Mouse (Mus musculus): Measurements from ENCODE around the gene 4933407L21Rik. TPM values are rescaled to one million over a fixed set of nuclear protein-coding genes. Genes with fewer than 3 reads are reported as not detected.

Gene 4933407L21Rik
- total RNA-seq, 1 experiment: 0.09 TPM

DNA sequence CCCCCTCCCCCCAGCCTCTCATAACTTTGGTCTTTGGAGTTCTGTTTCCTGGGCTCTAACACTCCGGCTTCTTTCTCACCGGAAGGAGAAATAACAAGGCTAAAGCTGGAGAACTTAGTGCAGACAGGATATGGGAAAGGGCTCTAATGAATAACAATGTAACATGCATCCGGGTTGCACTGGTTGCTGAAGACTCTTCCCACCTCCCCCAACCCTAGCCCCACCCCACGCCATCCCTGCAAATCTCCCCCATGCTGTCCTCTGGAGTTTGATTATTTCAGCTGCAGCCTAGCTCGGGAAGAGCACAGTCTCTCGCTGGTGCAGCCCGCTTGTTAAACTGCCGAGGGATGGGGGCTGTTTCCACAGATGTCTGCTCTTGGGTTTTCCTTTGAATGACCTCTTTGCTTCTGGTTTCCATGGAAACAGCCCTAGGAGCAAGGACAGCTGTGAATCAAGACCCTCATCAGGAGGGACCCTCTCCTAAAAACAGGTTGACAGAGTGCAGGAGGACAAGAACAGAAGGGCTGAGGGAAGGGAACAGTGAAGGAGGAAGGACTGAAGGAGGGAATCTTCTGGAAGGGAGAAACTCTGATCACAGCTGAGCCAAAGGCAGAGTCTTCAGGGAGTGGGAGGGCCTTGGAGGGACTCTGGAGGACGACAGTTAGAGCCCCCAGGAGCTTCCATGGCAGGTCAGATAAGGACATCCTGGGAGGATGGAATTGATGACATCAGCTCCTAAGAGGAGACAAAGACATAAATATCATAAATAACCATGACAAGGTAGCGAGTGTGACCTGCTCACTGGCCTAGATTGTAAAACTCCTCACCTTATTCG, 5.6 kb downstream of the 4933407L21Rik start:
- TF ChIP-seq HCFC1 (IDR thresholded peaks at IDR 0.05; ENCODE audit: borderline replicate concordance, insufficient read depth, low read length) (no peak), CHD2 (IDR thresholded peaks at IDR 0.05; ENCODE audit: low read depth, low read length) (no peak), ZNF384 (IDR thresholded peaks at IDR 0.05; ENCODE audit: low read depth, low read length) (no peak), ZC3H11A (IDR thresholded peaks at IDR 0.05; ENCODE audit: borderline replicate concordance, low read depth, low read length) (no peak), MAFK (IDR thresholded peaks at IDR 0.05; ENCODE audit: insufficient read depth, low read depth, low read length) (no peak)
- Histone ChIP-seq H3K36me3 (ENCODE audit: control insufficient read depth, insufficient read depth, low read length, poor library complexity, severe bottlenecking) (no peaks in the 10 kb centered on the region), H3K4me1 (ENCODE audit: control insufficient read depth in 2 of 2, insufficient read depth in 2 of 2, low read length in 2 of 2, poor library complexity in 1 of 2) (no peaks in the 10 kb centered on the region), H3K9me3 (ENCODE audit: control insufficient read depth, insufficient read depth, low read depth, low read length) (no peaks in the 10 kb centered on the region), H3K4me3 (ENCODE audit: insufficient read depth in 1 of 2, low read depth in 1 of 2, low read length in 2 of 2, poor library complexity in 1 of 2, severe bottlenecking in 1 of 2) (no peak overlapping the region), H3K27ac (ENCODE audit: insufficient read depth, low read depth, low read length, poor library complexity, severe bottlenecking) (no peak overlapping the region), H3K9ac (ENCODE audit: insufficient read depth, low read depth, low read length, poor library complexity, severe bottlenecking) (no peak overlapping the region)
- no peak for DNase-seq (ENCODE audit: low read depth, low spot score)
- in situ Hi-C loops (cut with MboI; ENCODE audit: low sequenced_read_pairs in 2 of 2, unreplicated experiment in 2 of 2): no loop called here

DNA sequence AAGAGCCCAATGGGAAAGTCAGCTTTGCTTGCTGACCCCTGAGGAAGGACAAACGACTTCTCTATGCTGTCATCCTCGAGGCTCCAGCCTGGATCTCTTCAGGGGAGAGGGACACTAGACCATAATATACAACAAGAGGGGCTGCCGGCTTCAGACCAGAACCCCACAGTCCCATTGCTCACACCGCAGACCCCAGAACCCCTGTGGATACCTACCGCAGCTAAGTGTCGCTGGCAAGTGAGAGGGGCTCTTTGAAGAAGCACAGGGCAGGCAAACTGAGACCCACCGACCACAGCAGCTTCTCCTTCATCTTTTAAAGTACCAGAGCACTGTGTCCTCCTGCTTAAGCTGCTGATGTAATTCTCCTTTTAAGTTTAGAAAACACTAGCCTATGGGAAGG, 6.3 kb downstream of the 4933407L21Rik start:
- H3K4me1 ChIP-seq (ENCODE audit: control insufficient read depth in 2 of 2, insufficient read depth in 2 of 2, low read length in 2 of 2, poor library complexity in 1 of 2): no peaks in the 10 kb centered on the region
- H3K9me3 ChIP-seq (ENCODE audit: control insufficient read depth, insufficient read depth, low read depth, low read length): no peaks in the 10 kb centered on the region
- no peak overlapping the region for H3K4me3 ChIP-seq (ENCODE audit: insufficient read depth in 1 of 2, low read depth in 1 of 2, low read length in 2 of 2, poor library complexity in 1 of 2, severe bottlenecking in 1 of 2)
- no peak overlapping the region for H3K9ac ChIP-seq (ENCODE audit: insufficient read depth, low read depth, low read length, poor library complexity, severe bottlenecking)
- TF ChIP-seq ZNF384 (IDR thresholded peaks at IDR 0.05; ENCODE audit: low read depth, low read length) (no peak), MAFK (IDR thresholded peaks at IDR 0.05; ENCODE audit: insufficient read depth, low read depth, low read length) (no peak), ZC3H11A (IDR thresholded peaks at IDR 0.05; ENCODE audit: borderline replicate concordance, low read depth, low read length) (no peak), CHD2 (IDR thresholded peaks at IDR 0.05; ENCODE audit: low read depth, low read length) (no peak), HCFC1 (IDR thresholded peaks at IDR 0.05; ENCODE audit: borderline replicate concordance, insufficient read depth, low read length) (no peak)
- no peaks in the 10 kb centered on the region for H3K36me3 ChIP-seq (ENCODE audit: control insufficient read depth, insufficient read depth, low read length, poor library complexity, severe bottlenecking)
- in situ Hi-C loops (cut with MboI; ENCODE audit: low sequenced_read_pairs in 2 of 2, unreplicated experiment in 2 of 2): no loop called here
- no peak overlapping the region for H3K27ac ChIP-seq (ENCODE audit: insufficient read depth, low read depth, low read length, poor library complexity, severe bottlenecking)
- no peak for DNase-seq (ENCODE audit: low read depth, low spot score)

DNA sequence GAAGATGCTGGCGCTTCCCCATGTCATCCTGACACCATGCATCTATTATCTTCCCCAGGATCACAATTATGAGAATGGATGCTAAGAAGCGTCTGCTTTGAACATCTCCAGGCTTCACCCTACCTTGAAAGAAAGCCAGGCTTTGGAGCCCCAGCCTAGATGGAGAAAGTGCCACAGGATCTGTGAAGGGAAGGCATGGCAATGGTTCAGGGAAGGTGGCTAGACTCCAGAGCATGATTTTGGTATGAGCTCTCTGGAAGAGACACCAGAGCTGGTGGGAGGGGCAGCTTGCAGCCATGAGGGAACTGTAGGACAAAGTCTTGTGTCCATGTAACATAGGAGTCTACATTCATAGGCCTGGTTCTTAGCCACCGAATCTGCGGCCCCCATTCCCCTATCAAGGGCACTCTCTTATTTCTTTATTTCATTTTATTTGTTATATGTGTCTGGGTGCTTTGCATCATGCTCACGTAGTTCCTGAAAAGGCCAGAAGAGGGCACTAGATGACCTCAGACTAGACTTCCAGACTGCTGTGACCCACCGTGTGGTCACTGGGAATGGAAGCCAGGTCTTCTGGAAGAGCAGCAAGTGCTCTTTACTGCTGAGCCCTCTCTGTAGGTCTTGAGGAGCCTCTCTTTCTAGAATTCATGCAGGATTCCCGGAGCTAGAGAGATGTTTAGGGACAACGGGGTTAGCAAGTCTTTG, 7.0 kb downstream of the 4933407L21Rik start:
- in situ Hi-C loops (cut with MboI; ENCODE audit: low sequenced_read_pairs in 2 of 2, unreplicated experiment in 2 of 2): no loop called here
- Histone ChIP-seq H3K27ac (ENCODE audit: insufficient read depth, low read depth, low read length, poor library complexity, severe bottlenecking) (no peak overlapping the region), H3K9me3 (ENCODE audit: control insufficient read depth, insufficient read depth, low read depth, low read length) (no peaks in the 10 kb centered on the region), H3K4me3 (ENCODE audit: insufficient read depth in 1 of 2, low read depth in 1 of 2, low read length in 2 of 2, poor library complexity in 1 of 2, severe bottlenecking in 1 of 2) (no peak overlapping the region), H3K4me1 (ENCODE audit: control insufficient read depth in 2 of 2, insufficient read depth in 2 of 2, low read length in 2 of 2, poor library complexity in 1 of 2) (no peaks in the 10 kb centered on the region), H3K36me3 (ENCODE audit: control insufficient read depth, insufficient read depth, low read length, poor library complexity, severe bottlenecking) (no peaks in the 10 kb centered on the region), H3K9ac (ENCODE audit: insufficient read depth, low read depth, low read length, poor library complexity, severe bottlenecking) (no peak overlapping the region)
- TF ChIP-seq HCFC1 (IDR thresholded peaks at IDR 0.05; ENCODE audit: borderline replicate concordance, insufficient read depth, low read length) (no peak), ZC3H11A (IDR thresholded peaks at IDR 0.05; ENCODE audit: borderline replicate concordance, low read depth, low read length) (peak; percentile 82), ZNF384 (IDR thresholded peaks at IDR 0.05; ENCODE audit: low read depth, low read length) (no peak)
- peak; percentile 65 for DNase-seq (ENCODE audit: low read depth, low spot score)

DNA sequence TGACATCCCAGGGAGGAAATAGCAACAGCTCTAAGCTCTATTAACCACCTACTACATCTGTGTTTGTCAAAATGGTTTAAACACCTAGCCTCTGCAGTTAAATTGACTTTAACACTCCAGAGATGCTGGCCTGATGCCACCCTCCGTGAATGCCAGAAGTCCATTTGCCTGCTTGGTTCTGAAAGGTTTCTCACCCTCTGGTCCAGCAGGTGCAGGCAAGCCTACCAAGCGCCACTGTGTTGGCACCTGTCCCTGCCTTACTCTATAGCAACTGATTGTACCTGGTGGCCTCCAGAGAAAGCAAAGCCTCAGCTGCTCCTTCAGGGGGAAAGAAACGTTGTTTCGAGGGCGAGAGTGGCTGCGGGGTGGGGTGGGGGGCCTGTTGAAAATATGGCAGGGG, 8.0 kb downstream of the 4933407L21Rik start:
- Histone ChIP-seq H3K27ac (ENCODE audit: insufficient read depth, low read depth, low read length, poor library complexity, severe bottlenecking) (no peak overlapping the region), H3K4me1 (ENCODE audit: control insufficient read depth in 2 of 2, insufficient read depth in 2 of 2, low read length in 2 of 2, poor library complexity in 1 of 2) (no peaks in the 10 kb centered on the region)
- DNase-seq (ENCODE audit: low read depth, low spot score): no peak

More for the DNA sequence above, 8.0 kb downstream of the 4933407L21Rik start:
- no peak for TF ChIP-seq HCFC1 (IDR thresholded peaks at IDR 0.05; ENCODE audit: borderline replicate concordance, insufficient read depth, low read length)
- no peak for TF ChIP-seq MAFK (IDR thresholded peaks at IDR 0.05; ENCODE audit: insufficient read depth, low read depth, low read length)
- no peak for TF ChIP-seq ZNF384 (IDR thresholded peaks at IDR 0.05; ENCODE audit: low read depth, low read length)
- TF ChIP-seq ZC3H11A (IDR thresholded peaks at IDR 0.05; ENCODE audit: borderline replicate concordance, low read depth, low read length): no peak
- no peak for TF ChIP-seq CHD2 (IDR thresholded peaks at IDR 0.05; ENCODE audit: low read depth, low read length)
- no peak overlapping the region for H3K4me3 ChIP-seq (ENCODE audit: insufficient read depth in 1 of 2, low read depth in 1 of 2, low read length in 2 of 2, poor library complexity in 1 of 2, severe bottlenecking in 1 of 2)
- H3K36me3 ChIP-seq (ENCODE audit: control insufficient read depth, insufficient read depth, low read length, poor library complexity, severe bottlenecking): no peaks in the 10 kb centered on the region
- no peak overlapping the region for H3K9ac ChIP-seq (ENCODE audit: insufficient read depth, low read depth, low read length, poor library complexity, severe bottlenecking)
- in situ Hi-C loops (cut with MboI; ENCODE audit: low sequenced_read_pairs in 2 of 2, unreplicated experiment in 2 of 2): no loop called here
- no peaks in the 10 kb centered on the region for H3K9me3 ChIP-seq (ENCODE audit: control insufficient read depth, insufficient read depth, low read depth, low read length)
